Mouse (Mus musculus): ENCODE results near the gene Vps18.

The Vps18 gene

DNA sequence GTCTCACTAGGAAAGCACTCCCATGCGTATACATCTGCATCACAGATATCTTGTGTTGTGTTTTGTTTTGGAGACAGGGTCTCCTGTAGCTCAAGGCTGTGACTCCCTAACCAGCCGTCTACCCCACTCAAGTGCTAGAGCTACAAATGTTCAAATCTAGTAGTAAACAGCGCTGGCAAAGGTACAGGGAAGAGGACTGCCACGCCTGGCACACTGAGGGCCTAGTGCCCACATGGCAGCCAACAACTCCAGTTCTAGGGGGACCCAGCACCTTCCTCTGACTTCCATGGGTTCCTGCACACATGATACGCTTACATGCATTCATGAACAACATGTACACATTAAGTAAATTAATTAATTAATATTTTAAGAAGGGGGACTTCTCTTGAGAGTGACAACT is 3.7 kb downstream of the Vps18 start:
- CTCF ChIA-PET = interaction anchor here (0.7 kb wide), 1 partner anchor 1483 kb away, joined by 4 read pairs; no protein-coding TSS in a partner anchor

DNA sequence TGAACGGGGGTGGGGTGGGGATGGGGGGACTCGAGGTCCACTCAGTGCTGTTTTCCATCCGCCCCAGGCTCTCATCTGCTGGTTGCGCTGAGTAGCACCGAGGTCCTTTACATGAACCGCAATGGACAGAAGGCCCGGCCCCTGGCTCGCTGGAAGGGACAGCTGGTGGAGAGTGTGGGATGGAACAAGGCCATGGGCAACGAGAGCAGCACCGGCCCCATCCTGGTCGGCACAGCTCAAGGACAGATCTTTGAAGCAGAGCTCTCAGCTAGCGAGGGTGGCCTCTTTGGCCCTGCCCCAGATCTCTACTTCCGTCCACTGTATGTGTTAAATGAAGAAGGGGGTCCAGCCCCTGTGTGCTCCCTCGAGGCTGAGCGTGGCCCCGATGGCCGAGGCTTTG is 4.3 kb downstream of the Vps18 start:
- CTCF ChIA-PET = no interaction called here

DNA sequence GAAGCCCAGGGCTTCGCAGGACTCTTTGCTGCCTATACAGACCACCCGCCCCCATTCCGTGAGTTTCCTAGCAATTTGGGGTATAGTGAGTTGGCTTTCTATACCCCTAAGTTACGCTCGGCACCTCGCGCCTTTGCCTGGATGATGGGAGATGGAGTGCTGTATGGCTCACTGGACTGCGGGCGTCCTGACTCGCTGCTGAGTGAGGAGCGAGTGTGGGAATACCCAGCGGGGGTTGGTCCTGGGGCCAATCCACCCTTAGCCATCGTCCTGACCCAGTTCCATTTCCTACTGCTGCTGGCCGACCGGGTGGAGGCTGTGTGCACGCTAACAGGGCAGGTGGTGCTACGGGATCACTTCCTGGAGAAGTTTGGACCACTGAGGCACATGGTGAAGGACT is 4.8 kb downstream of the Vps18 start:
- CTCF ChIA-PET = no interaction called here

DNA sequence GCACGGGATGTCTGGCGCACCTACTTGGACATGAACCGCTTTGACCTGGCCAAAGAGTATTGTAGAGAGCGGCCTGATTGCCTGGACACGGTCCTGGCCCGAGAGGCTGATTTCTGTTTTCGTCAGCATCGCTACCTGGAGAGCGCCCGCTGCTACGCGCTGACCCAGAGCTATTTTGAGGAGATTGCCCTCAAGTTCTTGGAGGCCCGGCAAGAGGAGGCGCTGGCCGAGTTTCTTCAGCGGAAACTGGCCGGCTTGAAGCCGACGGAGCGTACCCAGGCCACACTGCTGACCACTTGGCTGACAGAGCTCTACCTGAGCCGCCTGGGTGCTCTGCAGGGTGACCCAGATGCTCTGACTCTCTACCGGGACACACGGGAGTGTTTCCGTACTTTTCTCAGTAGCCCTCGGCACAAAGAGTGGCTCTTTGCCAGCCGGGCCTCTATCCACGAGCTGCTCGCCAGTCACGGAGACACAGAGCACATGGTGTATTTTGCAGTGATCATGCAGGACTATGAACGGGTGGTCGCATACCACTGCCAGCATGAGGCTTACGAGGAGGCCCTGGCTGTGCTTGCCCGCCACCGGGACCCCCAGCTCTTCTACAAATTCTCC is 5.3 kb downstream of the Vps18 start:
- CTCF ChIA-PET = no interaction called here

DNA sequence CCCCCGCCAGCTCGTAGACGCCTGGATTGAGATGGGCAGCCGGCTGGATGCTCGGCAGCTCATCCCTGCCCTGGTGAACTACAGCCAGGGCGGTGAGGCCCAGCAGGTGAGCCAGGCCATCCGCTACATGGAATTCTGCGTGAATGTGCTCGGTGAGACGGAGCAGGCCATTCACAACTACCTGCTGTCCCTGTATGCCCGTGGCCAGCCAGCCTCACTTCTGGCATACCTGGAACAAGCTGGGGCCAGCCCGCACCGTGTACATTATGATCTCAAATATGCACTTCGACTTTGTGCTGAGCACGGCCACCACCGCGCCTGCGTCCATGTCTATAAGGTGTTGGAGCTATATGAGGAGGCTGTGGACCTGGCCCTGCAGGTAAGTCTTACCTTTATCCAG is 5.9 kb downstream of the Vps18 start:
- CTCF ChIA-PET = no interaction called here

DNA sequence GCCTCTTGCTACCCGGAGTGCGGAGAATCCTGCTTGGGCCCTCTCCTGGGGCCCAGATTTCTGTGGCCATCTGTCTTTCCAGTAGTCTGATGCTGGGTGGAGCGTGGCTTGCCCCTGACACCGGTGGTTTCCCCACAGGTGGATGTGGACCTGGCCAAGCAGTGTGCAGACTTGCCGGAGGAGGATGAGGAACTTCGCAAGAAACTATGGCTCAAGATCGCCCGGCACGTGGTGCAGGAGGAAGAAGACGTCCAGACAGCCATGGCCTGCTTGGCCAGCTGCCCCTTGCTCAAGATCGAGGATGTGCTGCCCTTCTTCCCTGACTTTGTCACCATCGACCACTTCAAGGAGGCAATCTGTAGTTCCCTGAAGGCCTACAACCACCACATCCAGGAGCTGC is 8.2 kb downstream of the Vps18 start:
- CTCF ChIA-PET = no interaction called here

DNA sequence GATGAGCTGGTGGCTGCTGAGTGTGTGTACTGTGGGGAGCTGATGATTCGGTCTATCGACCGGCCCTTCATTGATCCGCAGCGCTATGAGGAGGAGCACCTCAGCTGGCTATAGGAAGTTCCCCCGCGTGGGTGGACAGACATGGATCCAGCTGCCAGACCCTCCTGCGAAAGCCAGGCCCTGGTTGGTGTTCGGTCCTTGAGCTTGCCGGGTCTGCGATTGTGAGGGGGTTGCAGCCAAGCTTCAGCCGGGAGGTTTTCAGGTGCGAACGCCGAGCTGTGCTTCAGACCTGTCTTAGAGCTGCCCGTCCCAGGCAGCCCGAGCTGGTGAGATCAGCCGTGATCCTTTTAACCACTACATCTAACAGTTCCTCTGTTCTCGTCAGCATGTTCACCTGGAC is 9.0 kb downstream of the Vps18 start:
- CTCF ChIA-PET = interaction anchor here (0.5 to 0.7 kb wide), 2 partner anchors 130 to 237 kb away, joined by 3 read pairs; no protein-coding TSS in a partner anchor

DNA sequence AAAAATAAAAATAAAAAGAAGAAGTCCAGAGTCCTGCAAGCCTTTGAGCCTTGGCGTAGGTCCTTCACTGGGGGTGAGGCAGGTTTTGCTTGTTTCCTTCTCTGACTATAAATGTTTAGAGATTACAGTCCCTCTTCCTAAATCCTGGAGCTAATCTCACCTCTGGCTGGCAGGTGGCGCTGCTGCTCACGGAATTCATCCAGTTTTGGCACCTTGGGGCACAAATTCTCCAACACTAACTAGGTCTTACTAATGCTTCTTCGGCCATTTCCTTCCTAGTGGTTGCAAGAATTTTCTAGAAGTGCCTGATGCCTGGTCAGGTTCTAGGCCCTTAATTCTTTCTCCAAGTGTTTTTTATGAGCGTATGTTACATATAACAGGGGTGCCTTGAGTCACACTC is 9.8 kb downstream of the Vps18 start:
- CTCF ChIA-PET = interaction anchor here (0.7 to 0.9 kb wide), 2 partner anchors 100 to 138 kb away, joined by 3 to 8 read pairs; no protein-coding TSS in a partner anchor

DNA sequence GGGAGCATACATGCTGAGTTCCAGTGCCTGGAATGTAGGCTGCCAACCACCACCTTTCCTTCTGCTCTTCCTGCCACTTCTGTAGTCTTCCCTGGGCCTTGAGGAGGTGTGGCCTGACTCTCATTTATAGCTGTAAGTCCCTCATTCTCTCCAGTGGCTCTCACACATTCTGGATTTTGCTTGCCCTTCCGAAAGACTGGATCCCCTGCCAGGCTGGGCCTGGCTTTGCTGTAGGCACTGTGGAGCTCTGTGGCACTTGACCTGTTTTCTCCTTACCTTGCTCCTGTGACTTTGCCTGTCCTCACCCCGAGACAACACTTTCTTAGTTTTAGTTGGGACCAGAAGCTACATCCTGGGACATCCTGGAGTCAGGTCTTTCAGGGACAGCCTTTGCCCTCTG is 10.3 kb downstream of the Vps18 start:
- CTCF ChIA-PET = interaction anchor here (0.5 to 1.4 kb wide), 4 partner anchors 99 to 1829 kb away, joined by 3 to 8 read pairs (median 3); no protein-coding TSS in a partner anchor

DNA sequence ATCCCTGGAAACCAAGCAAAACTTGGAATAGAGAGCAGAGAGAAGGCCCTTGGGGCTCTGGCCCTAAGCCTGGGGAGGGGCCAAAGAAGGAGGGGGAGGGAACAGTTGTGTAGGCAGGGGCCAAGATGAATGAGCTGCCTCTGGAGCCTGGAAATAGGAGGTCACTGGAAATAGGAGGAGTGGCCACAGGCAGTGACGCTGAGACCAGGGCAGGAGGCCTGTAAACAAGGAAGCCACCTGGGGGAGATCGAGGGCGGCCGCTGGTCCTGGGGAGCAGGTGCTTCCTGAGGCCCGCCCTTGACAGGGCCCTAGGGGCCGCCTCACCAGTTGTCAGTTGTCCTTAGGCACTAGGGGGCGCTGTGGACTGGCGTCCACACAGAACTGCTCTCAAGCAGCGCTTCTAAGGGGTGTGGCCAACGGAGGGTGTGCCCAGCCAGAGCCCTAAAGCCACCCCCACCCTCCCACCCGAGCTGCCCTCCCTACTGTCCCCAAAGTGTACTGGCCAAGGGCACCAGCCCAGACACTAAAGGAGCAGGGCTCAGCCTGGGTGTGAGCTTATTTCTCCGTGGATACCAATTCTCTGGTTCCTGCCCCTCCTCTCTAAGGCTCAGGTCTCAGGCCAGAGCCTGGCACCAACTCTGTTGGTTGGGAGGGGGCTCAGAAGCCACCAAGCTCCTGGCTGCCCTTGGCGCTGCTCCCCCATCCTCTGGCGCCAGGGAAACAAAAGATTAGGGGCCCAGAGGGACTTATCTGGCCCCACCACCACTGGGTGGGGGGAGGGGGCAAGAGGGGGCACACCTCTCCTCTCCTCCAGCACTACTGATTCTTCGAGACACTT is 11.7 kb downstream of the Vps18 start:
- CTCF ChIA-PET = interaction anchor here (0.5 to 1.4 kb wide), 8 partner anchors 11 to 174 kb away, joined by 3 to 9 read pairs (median 3); no protein-coding TSS in a partner anchor

DNA sequence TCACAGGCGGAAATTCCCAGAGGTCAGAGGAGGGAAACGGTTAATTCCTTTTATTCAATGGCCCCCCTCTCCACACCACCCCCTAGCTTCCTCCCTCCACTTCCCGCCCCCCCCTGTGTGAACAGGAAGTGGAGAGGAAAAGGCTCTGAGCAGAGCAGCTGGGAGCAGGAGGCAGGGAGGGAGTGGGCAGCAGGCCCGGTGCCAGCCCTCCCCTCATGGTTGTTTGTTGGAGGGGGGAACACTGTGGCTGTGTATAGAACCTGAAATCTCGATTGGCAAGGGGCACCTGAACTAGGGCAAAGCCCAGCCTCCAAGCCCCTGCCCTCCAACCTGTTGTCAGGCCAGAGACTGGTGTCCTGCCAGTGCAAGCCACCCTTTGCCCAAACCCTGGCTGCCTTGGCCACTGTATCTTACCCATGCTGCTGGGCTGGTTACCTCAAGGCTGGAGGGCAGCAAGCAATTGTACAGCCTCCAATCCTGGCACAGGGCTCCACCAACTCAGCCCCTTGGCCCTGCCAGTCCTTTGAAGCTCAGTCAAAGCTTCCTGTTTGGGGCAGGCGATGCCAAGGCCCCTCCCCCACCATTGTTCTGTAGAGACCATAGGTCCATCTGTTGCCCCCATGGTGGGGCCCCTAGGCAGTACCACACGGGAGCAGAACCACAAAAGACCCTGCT is 12.4 kb downstream of the Vps18 start:
- CTCF ChIA-PET = interaction anchor here (0.5 to 1.0 kb wide), 6 partner anchors 10 to 113 kb away, joined by 3 to 9 read pairs (median 3); no protein-coding TSS in a partner anchor

DNA sequence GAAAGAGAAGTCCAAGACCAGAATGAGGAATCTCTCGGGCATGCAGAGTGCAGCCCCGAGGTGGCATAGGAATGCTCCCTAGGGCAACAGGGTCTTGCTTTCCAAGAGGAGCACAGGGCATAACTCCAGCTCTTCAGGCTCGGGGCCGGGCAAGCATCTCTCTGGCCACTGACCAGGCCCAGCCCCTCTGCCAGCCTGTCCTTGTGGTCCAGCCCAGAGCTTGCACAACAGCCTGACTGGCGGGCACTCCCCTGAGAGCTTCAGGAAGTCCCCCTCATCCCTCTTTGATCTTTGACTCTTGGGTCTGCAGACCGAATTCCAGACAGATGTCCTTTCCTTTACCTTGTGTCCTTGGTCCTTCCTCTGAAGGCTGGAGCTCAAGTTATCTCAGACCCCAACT is 14.3 kb downstream of the Vps18 start:
- CTCF ChIA-PET = no interaction called here

DNA sequence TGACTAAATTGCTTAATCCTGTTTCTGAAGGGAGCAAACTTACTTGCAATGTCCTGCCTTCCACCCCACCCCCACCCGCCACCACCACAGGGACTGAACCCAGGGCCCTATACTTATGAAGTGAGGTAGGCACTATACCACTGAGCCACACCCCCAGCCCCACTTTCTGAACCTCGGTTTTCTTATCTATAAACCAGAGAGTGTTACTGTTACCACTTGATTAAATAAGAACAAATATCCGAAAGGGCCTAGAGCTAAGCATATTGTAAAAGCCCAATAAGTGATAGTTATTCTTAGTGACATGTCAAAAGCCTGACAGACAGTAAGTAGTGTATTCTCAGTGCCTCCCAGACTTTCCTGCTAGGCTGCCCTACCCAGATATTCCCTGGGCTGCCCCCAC is 15.9 kb downstream of the Vps18 start:
- CTCF ChIA-PET = no interaction called here

DNA sequence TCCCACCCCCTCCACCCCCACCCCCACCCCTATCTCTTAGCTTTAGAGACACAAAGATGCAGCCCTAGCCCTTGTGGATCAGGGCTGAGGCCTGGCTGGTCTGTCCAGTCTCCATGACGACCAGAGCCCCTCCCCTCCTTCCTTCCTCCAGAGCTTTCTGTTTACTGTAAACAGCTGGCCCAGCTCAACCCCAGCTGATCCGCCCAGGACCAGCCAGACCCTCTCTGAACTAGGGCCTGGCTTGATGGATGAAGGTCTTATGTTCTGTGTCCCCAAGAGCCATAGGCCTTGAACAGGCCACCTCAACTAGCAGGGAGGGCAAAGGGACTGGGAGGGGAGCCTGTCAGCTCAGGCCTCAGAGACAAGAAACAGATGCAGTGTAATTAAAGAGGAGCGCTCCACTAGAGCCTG is 16.3 kb downstream of the Vps18 start:
- CTCF ChIA-PET = no interaction called here

DNA sequence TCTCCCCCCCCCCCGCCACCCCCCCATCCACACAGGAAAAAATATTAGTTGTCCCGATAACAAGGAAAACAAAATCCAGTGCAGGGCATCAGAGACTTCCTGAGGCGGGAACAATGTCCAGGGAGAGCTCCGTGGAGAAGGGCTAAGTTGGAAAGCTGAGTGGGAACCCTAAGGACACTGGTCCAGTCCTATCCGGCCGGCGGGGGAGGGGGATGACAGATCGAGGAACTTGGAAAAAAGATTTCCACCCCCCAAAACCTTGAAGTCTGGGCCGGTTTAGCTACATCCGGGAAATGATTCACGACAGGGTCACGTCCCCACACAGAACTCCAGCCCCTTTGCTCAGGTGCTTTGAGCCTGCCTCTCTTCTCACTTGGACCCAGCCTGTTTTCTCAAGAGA is 23.0 kb downstream of the Vps18 start:
- CTCF ChIA-PET = interaction anchor here (0.5 kb wide), 1 partner anchor 11 kb away, joined by 3 read pairs; no protein-coding TSS in a partner anchor

DNA sequence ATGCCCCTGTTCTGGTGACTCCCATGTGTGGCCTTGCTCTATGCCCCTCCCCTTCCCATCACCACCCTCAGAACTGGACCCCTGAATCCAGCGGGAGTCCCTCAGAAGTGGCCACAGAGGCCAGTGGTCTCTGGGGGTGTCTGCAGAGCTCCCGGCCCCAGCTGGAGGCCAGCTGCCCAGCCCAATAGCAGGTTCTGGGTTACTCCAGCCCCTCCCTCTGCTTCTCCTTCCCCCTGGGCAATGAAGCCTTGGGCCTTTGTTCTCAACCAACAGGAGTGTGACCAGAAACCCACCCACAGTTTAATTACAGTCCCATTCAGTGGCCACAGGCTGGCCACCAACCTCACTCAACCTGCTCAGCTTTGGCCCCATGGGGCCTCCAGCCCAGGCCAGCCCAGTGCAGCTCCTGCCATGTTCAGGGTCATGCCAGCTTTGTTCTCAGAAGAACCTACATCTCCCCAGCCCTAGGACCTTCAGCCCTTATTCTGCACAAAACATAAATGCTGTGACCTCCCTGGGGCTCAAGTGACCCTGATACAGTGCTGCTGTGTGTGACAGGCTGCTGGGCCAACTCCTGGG is 23.9 kb downstream of the Vps18 start:
- CTCF ChIA-PET = no interaction called here

DNA sequence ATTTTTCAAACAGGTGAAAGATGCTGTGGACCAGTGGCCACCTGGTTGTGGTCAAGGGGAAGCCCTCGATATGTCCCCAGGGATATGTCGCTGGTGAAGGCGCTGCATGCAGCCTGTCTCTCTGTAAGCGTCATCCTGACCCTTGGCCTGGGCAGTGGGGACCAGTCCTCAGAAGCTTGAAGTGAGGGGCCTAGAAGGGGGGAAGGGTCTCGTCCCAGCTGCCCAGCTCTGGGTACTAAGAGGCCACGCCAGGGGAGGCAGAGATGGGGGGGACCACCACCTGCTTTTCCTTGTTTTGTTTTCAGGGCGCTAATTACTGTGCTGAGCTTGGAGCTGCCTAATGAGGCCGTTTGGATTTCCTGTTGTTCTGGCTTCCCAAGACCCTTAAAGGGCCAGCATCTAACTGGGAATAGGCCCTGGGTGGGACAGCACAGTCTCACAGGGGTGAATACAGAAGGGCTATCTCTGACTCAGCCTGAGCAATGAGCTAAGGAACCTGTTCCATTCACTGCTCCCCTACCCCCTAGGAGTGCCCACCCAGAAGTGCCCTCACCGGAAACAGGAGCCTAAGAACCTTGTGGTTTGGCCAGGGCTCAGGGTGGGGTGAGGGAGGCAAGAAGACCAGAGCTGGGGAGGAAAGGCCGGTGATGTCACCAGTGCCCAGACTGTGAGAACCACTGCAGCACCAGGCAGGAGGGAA is 25.4 kb downstream of the Vps18 start:
- CTCF ChIA-PET = no interaction called here

DNA sequence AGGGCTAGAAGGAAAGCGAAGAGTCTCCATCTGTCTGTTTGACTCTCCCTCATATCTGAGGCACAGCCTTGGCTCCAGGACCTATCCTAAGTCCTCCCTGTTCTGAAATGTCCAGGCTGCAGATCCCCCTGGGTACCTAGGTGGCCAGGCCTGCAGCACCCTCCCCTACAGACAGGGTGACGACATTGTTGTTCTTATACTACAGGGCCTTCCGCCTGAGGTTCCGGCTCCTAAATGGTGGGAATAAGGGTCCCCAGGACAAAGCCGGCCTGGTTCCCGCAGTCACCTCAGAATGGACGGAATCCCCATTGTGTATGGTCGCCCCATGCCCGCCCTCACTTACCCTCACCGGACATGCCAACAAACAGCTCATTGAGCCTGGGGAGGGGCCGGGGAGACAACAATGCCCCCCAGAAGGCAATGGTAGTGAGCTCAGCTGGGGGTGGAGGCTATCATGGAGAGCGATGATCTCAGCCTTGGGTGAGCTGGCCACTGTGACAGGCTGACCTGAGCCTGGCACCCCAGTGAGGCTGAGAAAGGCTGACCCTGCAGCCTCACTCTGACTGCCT is 26.3 kb downstream of the Vps18 start:
- CTCF ChIA-PET = no interaction called here

DNA sequence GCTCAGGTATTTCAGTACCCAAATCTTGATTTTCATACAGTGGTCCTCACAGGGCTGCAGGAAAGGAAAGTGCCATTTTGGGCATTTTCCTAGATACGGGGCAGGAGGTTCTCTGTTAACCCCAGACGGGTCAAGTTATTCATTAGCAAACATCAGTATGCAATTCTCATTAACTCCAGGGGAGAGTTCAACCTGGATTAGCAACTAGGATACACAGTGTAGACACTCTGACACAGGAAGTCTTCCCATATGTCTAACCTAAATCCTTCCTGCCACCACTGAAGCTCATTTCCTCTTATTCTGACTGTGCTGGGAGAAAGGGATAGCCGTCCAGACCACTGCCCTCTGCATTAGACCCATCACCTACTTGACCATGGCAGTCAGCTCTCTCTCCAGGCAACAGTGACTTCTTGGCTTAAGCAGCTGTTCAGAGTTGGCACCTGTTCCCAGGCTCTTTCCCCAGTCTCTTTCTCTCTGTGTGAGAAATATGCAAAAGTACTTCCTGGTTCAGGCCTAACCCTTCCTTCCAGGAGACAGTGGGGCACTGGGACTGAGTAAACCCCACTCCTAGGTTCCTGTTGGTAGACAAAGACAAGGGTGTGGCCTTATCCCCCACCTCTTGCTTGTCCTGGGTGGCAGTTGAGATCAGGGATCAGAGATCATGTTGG is 29.6 kb downstream of the Vps18 start:
- CTCF ChIA-PET = no interaction called here

DNA sequence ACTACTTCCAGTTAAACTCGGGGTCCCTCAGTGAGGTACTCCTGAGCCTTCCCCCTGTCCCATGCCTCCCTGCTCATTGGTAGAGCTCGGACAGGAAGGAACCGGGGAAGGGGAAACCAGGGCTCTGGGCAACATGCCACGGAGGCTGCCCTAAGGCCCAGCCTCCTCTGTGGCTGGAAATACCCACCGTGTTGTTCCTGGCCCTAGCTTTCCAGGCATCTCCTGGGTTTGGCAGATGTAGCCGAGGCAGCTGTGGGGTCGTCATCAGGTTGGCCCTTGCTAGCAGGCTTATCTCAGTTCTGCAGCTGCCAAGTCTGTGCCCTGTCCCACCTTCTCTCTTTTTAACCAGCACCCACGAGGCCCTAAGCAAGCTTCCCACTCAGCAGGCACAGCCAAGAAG is 32.0 kb downstream of the Vps18 start:
- CTCF ChIA-PET = no interaction called here
